Mouse (Mus musculus) liver, postnatal 0 days (tissue): ENCODE data around the gene Slc12a3. TPM values are rescaled to one million over a fixed set of nuclear protein-coding genes. Genes with fewer than 3 reads are reported as not detected.
A peak's percentile ranks its signal among the peaks of the same experiment; 100 is the strongest.
"Not testable (repeated sequence)": the region's sequence is repeated elsewhere in the genome, so short reads cannot be mapped to it uniquely, and the experiment has no call there.

Experiments
- ATAC-seq: fragments of 200-750 bp; cut with Nextera tagmentation; 2 replicates; pipeline ENCODE4 v1.8.0; 2017; ENCODE audit warnings: mild to moderate bottlenecking, moderate library complexity
- DNase-seq: peaks from one replicate; pipeline ENCODE4 v3.0.0-alpha.2; 2016
- H3K27ac ChIP-seq: fragments of 300-500 bp; sonication (generic); 2 replicates; pipeline ENCODE4 v1.5.1; 2014; ENCODE audit warnings: antibody characterized with exemption, moderate library complexity, mild to moderate bottlenecking, low read depth
- H3K27me3 ChIP-seq: fragments of 300-500 bp; sonication (generic); 2 replicates; pipeline ENCODE4 v1.6.1; 2014; ENCODE audit warnings: low read length, control low read depth, mixed read lengths; ENCODE audit not compliant: insufficient read depth
- H3K36me3 ChIP-seq: fragments of 300-500 bp; sonication (generic); replicated peaks from 2 replicates; pipeline ENCODE4 v1.6.1; 2014; ENCODE audit warnings: mild to moderate bottlenecking, control low read depth, low read length, moderate library complexity, mixed read lengths; ENCODE audit not compliant: insufficient read depth
- H3K4me1 ChIP-seq: fragments of 300-500 bp; sonication (generic); 2 replicates; pipeline ENCODE4 v1.6.1; 2014; ENCODE audit warnings: antibody characterized with exemption, mild to moderate bottlenecking, control low read depth; ENCODE audit not compliant: insufficient read depth
- H3K4me2 ChIP-seq: fragments of 300-500 bp; sonication (generic); 2 replicates; pipeline ENCODE4 v1.6.1; 2014; ENCODE audit warnings: low read depth, mild to moderate bottlenecking, low read length, moderate library complexity, mixed read lengths
- H3K4me3 ChIP-seq: fragments of 300-500 bp; sonication (generic); 2 replicates; pipeline ENCODE4 v1.5.1; 2014; ENCODE audit warnings: low read depth, low read length
- H3K9ac ChIP-seq: fragments of 300-500 bp; sonication (generic); replicated peaks from 2 replicates; pipeline ENCODE4 v1.6.1; 2014; ENCODE audit warnings: mild to moderate bottlenecking, moderate library complexity
- H3K9me3 ChIP-seq: fragments of 300-500 bp; sonication (generic); 2 replicates; pipeline ENCODE4 v1.6.1; 2016; ENCODE audit warnings: mild to moderate bottlenecking, control low read depth, low read length, mixed read lengths
- CTCF ChIP-seq: sonication (generic); IDR thresholded peaks from 2 replicates; pipeline ENCODE4 v1.5.1; 2016; ENCODE audit warnings: antibody characterized with exemption, low read depth
- EP300 ChIP-seq: IDR thresholded peaks from 2 replicates; pipeline ENCODE4 v1.6.1; 2016; ENCODE audit warnings: antibody characterized with exemption, low read depth, mild to moderate bottlenecking
- WGBS: fragments of 180-500 bp; shearing (Covaris S2); extraction: QIAGEN DNeasy Blood & Tissue Kit; methylation state at CpG from one replicate; pipeline ENCODE4 v1.1.7; 2014; ENCODE audit not compliant: insufficient replicate concordance; 5-methylcytosine and 5-hydroxymethylcytosine counted together
- polyA plus RNA-seq: library from polyadenylated mRNA; unstranded; fragments of >200 nt; fragmentation: Nextera tagmentation; extraction: Ambion mirVana; gene quantifications from 2 replicates; pipeline ENCODE4 v1.2.1, GENCODE M21; 2015

Slc12a3 gene
- polyA plus RNA-seq, 1 experiment from 2014 or later = 1.4 TPM

- 54% methylated on average over 11 of the region's 11 CpGs for WGBS
- ATAC-seq (peak; percentile 72), DNase-seq (peak; percentile 82)
- Histone ChIP-seq H3K27me3 (no peaks in the 10 kb centered on the region), H3K4me1 (0 out of 2 replicates have a peak, but pooled peaks cover 2% of the 10 kb centered on the region), H3K4me2 (no peak overlapping the region), H3K4me3 (no peak overlapping the region), H3K9ac (no peak overlapping the region), H3K27ac (no peak overlapping the region; the same call in 1 of the 2 replicates), H3K36me3 (peaks cover 47% of the 10 kb centered on the region), H3K9me3 (no peaks in the 10 kb centered on the region)
- peak; percentile 92 for TF ChIP-seq CTCF
- TF ChIP-seq EP300 = no peak
Observed at GRCm38 (mm10) chr8:94396964-94397657, 68.1 kb downstream of the Slc12a3 start.

- TF ChIP-seq EP300 (no peak), CTCF (no peak)
- H3K9ac ChIP-seq = no peak overlapping the region
- 0 out of 2 replicates have a peak, but pooled peaks cover 2% of the 10 kb centered on the region for H3K4me1 ChIP-seq
- 63% methylated on average over 6 of the region's 6 CpGs for WGBS
- no peak overlapping the region for H3K4me3 ChIP-seq
- DNase-seq (no peak), ATAC-seq (no peak)
- H3K9me3 ChIP-seq = no peaks in the 10 kb centered on the region
- peaks cover 34% of the 10 kb centered on the region for H3K36me3 ChIP-seq
- H3K27ac ChIP-seq = no peak overlapping the region
- no peak overlapping the region for H3K4me2 ChIP-seq
- no peaks in the 10 kb centered on the region for H3K27me3 ChIP-seq
Observed at GRCm38 (mm10) chr8:94398587-94398986, 69.6 kb downstream of the Slc12a3 start.

- H3K9ac ChIP-seq = no peak overlapping the region
- no peak for TF ChIP-seq EP300
- TF ChIP-seq CTCF = no peak
- H3K4me2 ChIP-seq = no peak overlapping the region
- DNase-seq (no peak), ATAC-seq (no peak)
- 0 out of 2 replicates have a peak, but pooled peaks cover 2% of the 10 kb centered on the region for H3K4me1 ChIP-seq
- peaks cover 25% of the 10 kb centered on the region for H3K36me3 ChIP-seq
- WGBS = 69% methylated on average over 3 of the region's 3 CpGs
- H3K27ac ChIP-seq = no peak overlapping the region
- no peaks in the 10 kb centered on the region for H3K9me3 ChIP-seq
- no peak overlapping the region for H3K4me3 ChIP-seq
- H3K27me3 ChIP-seq = no peaks in the 10 kb centered on the region
Observed at GRCm38 (mm10) chr8:94399361-94399953, 70.5 kb downstream of the Slc12a3 start.

GRCm38 (mm10) chr8:94399957-94400356, 71.0 kb downstream of the Slc12a3 start:
- peak; percentile 43 for TF ChIP-seq CTCF
- not testable (repeated sequence) for H3K4me3 ChIP-seq, H3K9me3 ChIP-seq, H3K27ac ChIP-seq, H3K27me3 ChIP-seq, H3K4me2 ChIP-seq, H3K9ac ChIP-seq, ATAC-seq, H3K4me1 ChIP-seq, DNase-seq
- WGBS = 70% methylated on average over 2 of the region's 2 CpGs
- H3K36me3 ChIP-seq = peaks cover 20% of the 10 kb centered on the region

- no peaks in the 10 kb centered on the region for H3K27me3 ChIP-seq
- DNase-seq = no peak
- 32% methylated on average over 8 of the region's 8 CpGs for WGBS
Observed at GRCm38 (mm10) chr8:94408443-94409080, 79.6 kb downstream of the Slc12a3 start.

GRCm38 (mm10) chr8:94409523-94409922, 80.5 kb downstream of the Slc12a3 start:
- Histone ChIP-seq H3K9ac (no peak overlapping the region), H3K9me3 (no peaks in the 10 kb centered on the region), H3K4me3 (no peak overlapping the region), H3K36me3 (no peaks in the 10 kb centered on the region), H3K4me1 (peaks cover 5% of the 10 kb centered on the region; the same call in 1 of the 2 replicates), H3K4me2 (no peak overlapping the region), H3K27me3 (no peaks in the 10 kb centered on the region), H3K27ac (no peak overlapping the region)
- no peak for TF ChIP-seq CTCF
- TF ChIP-seq EP300 = no peak
- no peak for DNase-seq
- ATAC-seq = no peak
- WGBS = 79% methylated on average over 7 of the region's 7 CpGs

More at GRCm38 (mm10) chr8:94408443-94409080, 79.6 kb downstream of the Slc12a3 start:
- Histone ChIP-seq H3K4me3 (no peak overlapping the region), H3K36me3 (no peaks in the 10 kb centered on the region), H3K4me1 (peaks cover 5% of the 10 kb centered on the region; the same call in 1 of the 2 replicates), H3K9ac (no peak overlapping the region), H3K9me3 (no peaks in the 10 kb centered on the region), H3K27ac (no peak overlapping the region), H3K4me2 (no peak overlapping the region)
- no peak for TF ChIP-seq EP300
- TF ChIP-seq CTCF = no peak
- no peak for ATAC-seq
